Mouse (Mus musculus): ENCODE data around the gene Tlr4.

Tlr4 gene

GRCm38 (mm10) chr4:66900126-66900525 lies 72.7 kb downstream of the Tlr4 start:
- no peak for DNase-seq (ENCODE audit: low read depth, low spot score)

- no peak for DNase-seq (ENCODE audit: low read depth, low spot score)
Measured at GRCm38 (mm10) chr4:66901498-66901897, 74.1 kb downstream of the Tlr4 start.

GRCm38 (mm10) chr4:66908376-66908775 lies 81.0 kb downstream of the Tlr4 start:
- no peak for DNase-seq (ENCODE audit: low read depth, low spot score)

- DNase-seq (ENCODE audit: low read depth, low spot score) = no peak
Measured at GRCm38 (mm10) chr4:66919630-66920372, 92.4 kb downstream of the Tlr4 start.

GRCm38 (mm10) chr4:66923616-66924276 lies 96.4 kb downstream of the Tlr4 start:
- peak; percentile 18 for DNase-seq (ENCODE audit: low read depth, low spot score)

- no peak for DNase-seq (ENCODE audit: low read depth, low spot score)
Measured at GRCm38 (mm10) chr4:66926066-66926465, 98.7 kb downstream of the Tlr4 start.

- no peak for DNase-seq (ENCODE audit: low read depth, low spot score)
Measured at GRCm38 (mm10) chr4:66927537-66928088, 100.2 kb downstream of the Tlr4 start.

GRCm38 (mm10) chr4:66938489-66939061 lies 111.2 kb downstream of the Tlr4 start:
- no peak for DNase-seq (ENCODE audit: low read depth, low spot score)

GRCm38 (mm10) chr4:66941894-66942293 lies 114.5 kb downstream of the Tlr4 start:
- DNase-seq (ENCODE audit: low read depth, low spot score) = no peak

GRCm38 (mm10) chr4:66943699-66944098 lies 116.3 kb downstream of the Tlr4 start:
- DNase-seq (ENCODE audit: low read depth, low spot score) = no peak

- no peak for DNase-seq (ENCODE audit: low read depth, low spot score)
Measured at GRCm38 (mm10) chr4:66947657-66948056, 120.3 kb downstream of the Tlr4 start.

- DNase-seq (ENCODE audit: low read depth, low spot score) = no peak
Measured at GRCm38 (mm10) chr4:66974918-66975317, 147.5 kb downstream of the Tlr4 start.

All from retina, adult 2 months (tissue).